Comparison of ENCODE assay signal across 8 mouse cellular contexts in the genomic region with DNA sequence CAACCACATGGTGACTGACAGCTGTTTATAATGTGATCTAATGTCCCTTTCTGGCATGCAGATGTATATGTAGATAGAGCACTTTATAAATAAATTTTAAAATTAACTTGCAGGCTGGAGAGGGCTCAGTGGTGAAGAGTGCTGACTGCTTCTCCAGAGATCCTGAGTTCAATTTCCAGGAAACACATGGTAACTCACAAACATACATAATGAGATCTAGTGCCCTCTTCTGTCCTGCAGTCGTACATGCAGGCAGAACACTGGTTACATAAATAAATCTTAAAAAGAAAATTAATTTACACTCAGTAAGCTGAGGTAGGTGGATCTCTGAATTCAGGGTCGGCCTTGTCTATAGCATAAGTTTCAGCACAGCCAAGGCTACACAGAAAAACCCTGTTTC. TPM values are rescaled to one million over a fixed set of nuclear protein-coding genes. Genes with fewer than 3 reads are reported as not detected.
DNase-seq lines count a peak whose midpoint lies in the region; ATAC-seq lines count a peak whose summit lies in the region.

No protein-coding gene starts in this region.

- intact Hi-C loops in heart, postnatal 14 days (cut with DNase I): no loop called here

- DNase-seq in heart, postnatal 14 days: no peak
- DNase-seq in retina, postnatal 1 day: peak; percentile 52
- no peak for DNase-seq in retina, embryonic 14.5 days (ENCODE audit: low spot score)
- no peak for DNase-seq in urinary bladder, postnatal 36 days (ENCODE audit: low spot score in 2 of 2)
- DNase-seq in frontal cortex, postnatal 25 days (ENCODE audit: low spot score in 2 of 2): no peak
- no peak for DNase-seq in frontal cortex, postnatal 14 days (ENCODE audit: low spot score in 2 of 2)

- no peak overlapping the region for H3K9ac ChIP-seq in heart, embryonic 14.5 days (ENCODE audit: low read length)
- no peak overlapping the region for H3K9ac ChIP-seq in limb, embryonic 15.5 days

- H3K4me1 ChIP-seq in heart, embryonic 14.5 days (ENCODE audit: control insufficient read depth in 2 of 2, insufficient read depth in 2 of 2, low read length in 2 of 2): peaks cover 5 to 11% of the 10 kb centered on the region in 2 experiments; a peak in 3 of 4 replicates
- H3K4me1 ChIP-seq in limb, embryonic 15.5 days: peaks cover 18% of the 10 kb centered on the region

- no peaks in the 10 kb centered on the region for H3K27me3 ChIP-seq in heart, embryonic 14.5 days (ENCODE audit: control insufficient read depth, insufficient read depth, low read length)
- H3K27me3 ChIP-seq in limb, embryonic 15.5 days: no peaks in the 10 kb centered on the region

- H3K4me3 ChIP-seq in heart, embryonic 14.5 days (ENCODE audit: control insufficient read depth in 1 of 2, insufficient read depth in 1 of 2, low read depth in 1 of 2, low read length in 2 of 2): no peak overlapping the region
- no peak overlapping the region for H3K4me3 ChIP-seq in limb, embryonic 15.5 days

- ATAC-seq in heart, embryonic 14.5 days (ENCODE audit: insufficient number of reproducible peaks, insufficient read depth, low FRiP score, low read depth): no peak
- ATAC-seq in limb, embryonic 15.5 days (ENCODE audit: insufficient number of reproducible peaks, low FRiP score, low TSS enrichment, low read depth): no peak

- no peak overlapping the region for H3K27ac ChIP-seq in heart, embryonic 14.5 days (replicated peaks in 1 of 2; ENCODE audit: control insufficient read depth in 1 of 2, insufficient read depth in 1 of 2, low read depth in 2 of 2, low read length in 2 of 2)
- no peak overlapping the region for H3K27ac ChIP-seq in limb, embryonic 15.5 days

- H3K4me2 ChIP-seq in heart, embryonic 14.5 days (ENCODE audit: low read length): peak overlapping the region; percentile 84; the same call in 1 of the 2 replicates
- H3K4me2 ChIP-seq in limb, embryonic 15.5 days: peak overlapping the region; percentile 65; the same call in 1 of the 2 replicates

- H3K36me3 ChIP-seq in heart, embryonic 14.5 days (ENCODE audit: control insufficient read depth, insufficient read depth, low read length): peaks cover 21% of the 10 kb centered on the region
- H3K36me3 ChIP-seq in limb, embryonic 15.5 days: peaks cover 21% of the 10 kb centered on the region

- 34% methylated on average over 2 of the region's 2 CpGs for WGBS in heart, embryonic 14.5 days
- WGBS in limb, embryonic 15.5 days: 36% methylated on average over 2 of the region's 2 CpGs

- no peaks in the 10 kb centered on the region for H3K9me3 ChIP-seq in heart, embryonic 14.5 days (ENCODE audit: control insufficient read depth, low read length)
- H3K9me3 ChIP-seq in limb, embryonic 15.5 days: no peaks in the 10 kb centered on the region

RNA-seq across cellular contexts. Expression of gene Tbl3, which starts 1.2 kb away (rescaled TPM):
- 39.2 and 40.2 TPM in 2 replicates for polyA plus RNA-seq in heart, embryonic 14.5 days (2014; fragmentation: Nextera tagmentation; extraction: Ambion mirVana)
- 10 to 100 TPM; 16.8 to 19.5 TPM for total RNA-seq in heart, postnatal 14 days (2021)
- 57.3 and 59.0 TPM in 2 replicates for polyA plus RNA-seq in limb, embryonic 15.5 days (2015; fragmentation: Nextera tagmentation; extraction: Ambion mirVana)

RNA-seq across cellular contexts. Expression of gene Rnf151, which starts 9.2 kb away (rescaled TPM):
- not detected in 2 replicates for polyA plus RNA-seq in heart, embryonic 14.5 days (2014; fragmentation: Nextera tagmentation; extraction: Ambion mirVana)
- total RNA-seq in heart, postnatal 14 days (2021): not detected
- 0.29 TPM in 1 of 2 replicates, not detected in the other for polyA plus RNA-seq in limb, embryonic 15.5 days (2015; fragmentation: Nextera tagmentation; extraction: Ambion mirVana)

RNA-seq across cellular contexts. Expression of gene Rps2, which starts 9.3 kb away (rescaled TPM):
- 919 and 1,010 TPM in 2 replicates for polyA plus RNA-seq in heart, embryonic 14.5 days (2014; fragmentation: Nextera tagmentation; extraction: Ambion mirVana)
- total RNA-seq in heart, postnatal 14 days (2021): 100 to 1,000 TPM; 673 to 751 TPM
- polyA plus RNA-seq in limb, embryonic 15.5 days (2015; fragmentation: Nextera tagmentation; extraction: Ambion mirVana): 1,428 and 1,497 TPM in 2 replicates

RNA-seq across cellular contexts. Expression of gene Noxo1, which starts 12.6 kb away (rescaled TPM):
- polyA plus RNA-seq in heart, embryonic 14.5 days (2014; fragmentation: Nextera tagmentation; extraction: Ambion mirVana): 0.68 and 1.1 TPM in 2 replicates
- total RNA-seq in heart, postnatal 14 days (2021): 1 to 10 TPM in 1 of 2 experiments, under 1 TPM in 1; 0.96 to 1.0 TPM
- 1.8 and 2.9 TPM in 2 replicates for polyA plus RNA-seq in limb, embryonic 15.5 days (2015; fragmentation: Nextera tagmentation; extraction: Ambion mirVana)

RNA-seq across cellular contexts. Expression of gene Gfer, which starts 12.7 kb away (rescaled TPM):
- polyA plus RNA-seq in heart, embryonic 14.5 days (2014; fragmentation: Nextera tagmentation; extraction: Ambion mirVana): 29.3 and 29.7 TPM in 2 replicates
- total RNA-seq in heart, postnatal 14 days (2021): 10 to 100 TPM; 15.9 to 16.2 TPM
- 32.8 and 33.8 TPM in 2 replicates for polyA plus RNA-seq in limb, embryonic 15.5 days (2015; fragmentation: Nextera tagmentation; extraction: Ambion mirVana)
